Comparison of ENCODE assay signal across 8 mouse cellular contexts in genomic region chr9:121392427-121392826, GRCm38 (mm10).
A peak's percentile ranks its signal among the peaks of the same experiment; 100 is the strongest.
DNase-seq lines count a peak whose midpoint lies in the region; ATAC-seq and TF ChIP-seq lines count a peak whose summit lies in the region.

No protein-coding gene starts in this region.

- no peak overlapping the region for H3K4me3 ChIP-seq in embryonic facial prominence, embryonic 10.5 days
- no peak overlapping the region for H3K4me3 ChIP-seq in hindbrain, postnatal 0 days (ENCODE audit: low read length)

- peaks cover 15% of the 10 kb centered on the region for H3K36me3 ChIP-seq in embryonic facial prominence, embryonic 10.5 days (replicated peaks)
- peaks cover 7% of the 10 kb centered on the region; the same call in 1 of the 2 replicates for H3K36me3 ChIP-seq in hindbrain, postnatal 0 days (ENCODE audit: insufficient read depth, low read length)

- no peaks in the 10 kb centered on the region for H3K27me3 ChIP-seq in embryonic facial prominence, embryonic 10.5 days (replicated peaks; ENCODE audit: low read depth, poor library complexity, severe bottlenecking)
- H3K27me3 ChIP-seq in hindbrain, postnatal 0 days (ENCODE audit: insufficient read depth, low read length), result no peaks in the 10 kb centered on the region

- peak; percentile 62 for DNase-seq in urinary bladder, postnatal 25 days (ENCODE audit: low spot score)
- no peak for DNase-seq in urinary bladder, adult 18-20 months (ENCODE audit: low spot score in 2 of 2)
- peak; percentile 79 for DNase-seq in adrenal gland, postnatal 14 days
- DNase-seq in embryonic facial prominence, embryonic 10.5 days (ENCODE audit: low spot score), result peak; percentile 67
- DNase-seq in hindbrain, postnatal 0 days (ENCODE audit: low spot score), result peak; percentile 88
- peak; percentile 65 for DNase-seq in left cerebral cortex, postnatal 4 days
- peak; percentile 57 for DNase-seq in naive thymus-derived CD4-positive, alpha-beta T cell, adult 2 months (ENCODE audit: low read depth)
- DNase-seq in ovary, postnatal 10 days (ENCODE audit: low spot score), result no peak

- H3K4me1 ChIP-seq in embryonic facial prominence, embryonic 10.5 days, result peaks cover 21% of the 10 kb centered on the region
- no peaks in the 10 kb centered on the region; the same call in 1 of the 2 replicates for H3K4me1 ChIP-seq in hindbrain, postnatal 0 days (ENCODE audit: insufficient read depth, low read length)

- TF ChIP-seq CTCF in hindbrain, postnatal 0 days (IDR thresholded peaks at IDR 0.05; ENCODE audit: low read depth), result peak; percentile 86

- H3K9ac ChIP-seq in hindbrain, postnatal 0 days (replicated peaks; ENCODE audit: low read length), result no peak overlapping the region

- H3K9me3 ChIP-seq in embryonic facial prominence, embryonic 10.5 days, result no peaks in the 10 kb centered on the region
- H3K9me3 ChIP-seq in hindbrain, postnatal 0 days (ENCODE audit: low read length), result no peaks in the 10 kb centered on the region

- no peak overlapping the region for H3K4me2 ChIP-seq in hindbrain, postnatal 0 days (ENCODE audit: low read depth, low read length)

- intact Hi-C loops in left cerebral cortex, postnatal 4 days (cut with DNase I), result no loop called here

- H3K27ac ChIP-seq in embryonic facial prominence, embryonic 10.5 days (replicated peaks), result no peak overlapping the region
- H3K27ac ChIP-seq in hindbrain, postnatal 0 days, result no peak overlapping the region

- ATAC-seq in hindbrain, postnatal 0 days, result peak; percentile 59; the same call in 1 of the 2 replicates

- WGBS in embryonic facial prominence, embryonic 10.5 days, result 44% methylated on average over 5 of the region's 5 CpGs
- WGBS in hindbrain, postnatal 0 days, result 45% methylated on average over 5 of the region's 5 CpGs

Comparison
In these comparisons a context has a peak if more than half of its experiments do, and no peak if none do; other contexts are left out.
1. DNase-seq: peak in urinary bladder, postnatal 25 days (single experiment), adrenal gland, postnatal 14 days (single experiment), embryonic facial prominence, embryonic 10.5 days (single experiment), hindbrain, postnatal 0 days (single experiment), left cerebral cortex, postnatal 4 days (single experiment) and naive thymus-derived CD4-positive, alpha-beta T cell, adult 2 months (single experiment); none in urinary bladder, adult 18-20 months (0 of 2) and ovary, postnatal 10 days (single experiment).